Mouse (Mus musculus): ENCODE data around the gene Ifitm10. TPM values are rescaled to one million over a fixed set of nuclear protein-coding genes. Genes with fewer than 3 reads are reported as not detected.
A peak's percentile ranks its signal among the peaks of the same experiment; 100 is the strongest.

The Ifitm10 gene
- total RNA-seq, 4 experiments from 2014 or later = 33.3 to 40.3 (median 35.8) TPM

DNA sequence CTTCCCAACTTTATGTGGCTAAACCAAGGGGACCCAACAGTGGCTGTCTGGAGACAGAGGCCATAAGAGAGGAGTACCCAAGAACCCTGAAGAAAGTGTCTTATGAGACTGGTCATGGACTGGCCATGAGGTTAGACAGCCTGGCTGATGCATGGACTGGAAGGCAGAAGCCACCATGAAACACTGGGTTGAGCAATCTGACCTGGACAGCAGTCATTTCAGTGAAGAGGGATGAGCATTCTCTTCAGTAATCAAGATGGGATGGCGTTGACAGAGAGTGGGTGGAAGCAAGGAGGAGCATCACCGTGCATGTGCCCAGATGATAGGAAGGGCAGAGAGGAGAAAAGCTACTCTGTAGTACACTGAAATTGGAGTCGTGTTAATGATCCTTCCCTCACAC lies 17.6 kb upstream of the Ifitm10 start:
- no peak for DNase-seq (ENCODE audit: low spot score in 2 of 2)

DNA sequence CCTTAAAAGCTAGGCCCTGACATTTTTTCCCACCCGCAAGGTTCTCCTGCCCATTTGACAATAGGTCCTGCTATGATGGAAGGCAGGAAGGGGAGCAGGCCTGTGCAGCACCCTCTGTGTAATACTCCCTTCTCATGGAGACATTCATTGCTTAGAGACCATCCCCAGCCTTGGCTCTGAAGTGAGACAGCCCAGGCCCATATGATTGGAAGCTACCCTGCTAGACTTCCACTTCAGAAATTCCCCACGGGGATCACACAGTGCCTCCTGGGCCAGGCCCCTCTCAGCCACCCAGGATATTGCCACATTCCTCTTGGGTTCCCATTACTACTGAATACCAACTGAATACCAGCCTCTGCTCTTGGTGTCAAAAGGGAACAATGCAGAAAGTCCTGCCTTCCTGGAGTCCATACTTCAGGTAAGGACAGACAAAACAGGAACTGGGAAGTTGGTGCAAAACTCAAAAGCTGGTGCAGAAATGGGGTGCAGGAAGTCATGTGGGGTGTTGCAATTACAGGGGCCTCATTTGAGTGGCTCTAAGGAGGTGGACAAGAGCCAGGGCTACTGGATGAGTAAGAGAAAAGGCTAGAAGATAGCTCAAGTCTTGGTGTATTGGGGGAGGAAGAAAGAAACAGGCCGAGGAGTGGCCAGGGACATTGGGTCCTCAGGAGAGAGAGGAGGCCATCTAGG lies 16.6 kb upstream of the Ifitm10 start:
- DNase-seq (ENCODE audit: low spot score in 2 of 2) = no peak

DNA sequence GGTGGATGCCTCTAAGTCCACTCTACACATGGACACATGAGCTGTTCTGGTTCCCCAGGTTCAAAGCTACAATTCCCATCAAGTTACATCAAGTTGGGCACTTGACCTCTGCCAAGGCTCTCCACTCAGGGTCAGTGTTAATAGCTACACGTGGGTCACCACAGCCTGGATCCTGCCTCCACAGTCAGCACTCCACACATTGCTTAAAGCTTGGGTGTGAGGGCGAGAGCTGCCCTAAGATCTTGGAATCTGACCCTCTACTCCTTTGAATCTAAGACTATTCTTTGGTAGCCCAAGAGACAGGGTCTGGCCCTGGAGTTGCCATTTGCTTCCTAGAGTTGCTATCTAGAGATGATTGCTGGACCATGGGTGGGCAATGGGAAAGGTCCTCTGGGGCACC lies 15.2 kb upstream of the Ifitm10 start:
- DNase-seq (ENCODE audit: low spot score in 2 of 2) = no peak

DNA sequence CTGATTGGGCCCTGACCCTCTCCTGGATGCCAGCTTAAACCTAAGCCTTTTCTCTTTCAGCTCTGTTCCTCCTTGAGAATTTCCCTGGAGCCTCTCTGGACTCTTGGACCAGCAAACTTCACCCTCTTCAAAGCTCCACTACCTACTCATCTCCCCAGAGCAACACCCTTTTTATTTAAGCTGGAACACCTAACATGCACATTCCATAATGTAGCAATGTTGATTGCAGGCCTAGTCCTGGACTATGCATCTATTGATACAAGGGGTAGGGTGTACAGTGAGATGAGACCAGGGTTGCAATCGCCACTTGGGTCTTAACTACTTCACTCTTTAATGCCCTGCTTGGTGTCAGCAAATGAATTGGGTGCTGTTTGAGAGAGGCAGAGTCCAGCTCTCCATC lies 14.6 kb upstream of the Ifitm10 start:
- DNase-seq (ENCODE audit: low spot score in 2 of 2) = no peak

DNA sequence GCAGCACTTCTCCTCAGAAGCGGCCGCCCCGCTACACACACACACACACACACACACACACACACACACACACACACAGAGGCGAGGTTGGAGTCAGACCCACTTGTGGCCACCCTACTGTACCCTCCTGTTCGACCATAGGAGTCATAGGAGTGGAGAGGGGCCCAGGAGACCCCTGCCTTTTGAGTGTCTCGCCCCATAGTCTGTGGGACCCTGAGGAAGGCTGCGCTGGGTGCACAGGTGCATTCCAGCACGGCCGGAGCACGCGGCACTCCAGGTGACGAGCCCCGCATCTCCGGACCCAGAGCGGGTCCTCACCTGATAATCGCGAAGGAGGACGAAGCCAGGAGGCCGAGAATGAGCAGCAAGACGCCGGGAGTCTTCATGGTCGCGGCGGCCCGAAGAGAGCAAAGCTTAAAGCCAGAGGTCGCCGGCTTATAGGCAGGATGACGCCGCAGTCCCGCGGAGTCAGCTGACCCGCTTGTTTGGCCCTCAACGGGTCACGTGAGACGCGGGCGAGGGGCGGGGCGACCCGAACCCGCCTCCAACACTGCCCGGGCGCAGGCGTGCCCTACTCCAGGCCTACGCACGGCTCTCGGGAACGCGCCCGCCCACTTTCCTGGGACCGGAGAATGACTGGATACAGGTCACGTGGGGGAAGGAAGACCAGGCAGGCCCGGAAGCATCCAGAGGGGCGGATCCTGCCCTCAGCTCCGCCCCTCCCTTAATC lies 14.0 kb upstream of the Ifitm10 start, which contains the start of gene Ctsd:
Ctsd (minus strand) TSS at position 620 of the 730 bp plus-strand sequence.
- peak; percentile 96 to 97 for DNase-seq (ENCODE audit: low spot score in 2 of 2)

DNA sequence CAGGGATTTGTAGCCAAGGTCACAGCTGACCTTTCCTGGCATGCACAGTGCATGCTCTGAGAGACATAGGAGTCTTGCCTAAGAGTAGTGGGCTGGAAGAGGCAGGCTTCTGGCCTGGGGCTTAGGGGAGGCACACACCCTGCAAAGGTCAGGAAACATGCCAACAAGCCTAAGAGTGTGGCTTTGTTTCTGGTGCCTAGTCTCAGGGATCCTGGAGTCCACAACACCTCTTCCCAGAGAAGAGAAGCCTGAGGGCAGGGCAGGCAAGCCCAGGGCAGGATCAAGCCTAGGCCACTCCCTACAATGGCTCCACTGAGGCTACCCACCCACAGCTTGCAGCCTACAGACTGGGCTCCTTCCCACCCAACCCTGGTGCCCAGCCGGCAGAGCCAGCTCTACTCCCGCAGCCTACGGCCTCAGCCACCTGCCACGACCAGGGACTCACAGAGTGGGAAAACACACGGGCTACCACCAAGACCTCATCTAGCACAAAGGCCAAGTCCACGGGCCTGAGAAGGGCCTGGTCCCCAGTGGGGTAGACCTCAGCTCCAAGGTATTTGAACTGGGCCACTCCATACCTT lies 13.2 kb upstream of the Ifitm10 start:
- no peak for DNase-seq (ENCODE audit: low spot score in 2 of 2)

DNA sequence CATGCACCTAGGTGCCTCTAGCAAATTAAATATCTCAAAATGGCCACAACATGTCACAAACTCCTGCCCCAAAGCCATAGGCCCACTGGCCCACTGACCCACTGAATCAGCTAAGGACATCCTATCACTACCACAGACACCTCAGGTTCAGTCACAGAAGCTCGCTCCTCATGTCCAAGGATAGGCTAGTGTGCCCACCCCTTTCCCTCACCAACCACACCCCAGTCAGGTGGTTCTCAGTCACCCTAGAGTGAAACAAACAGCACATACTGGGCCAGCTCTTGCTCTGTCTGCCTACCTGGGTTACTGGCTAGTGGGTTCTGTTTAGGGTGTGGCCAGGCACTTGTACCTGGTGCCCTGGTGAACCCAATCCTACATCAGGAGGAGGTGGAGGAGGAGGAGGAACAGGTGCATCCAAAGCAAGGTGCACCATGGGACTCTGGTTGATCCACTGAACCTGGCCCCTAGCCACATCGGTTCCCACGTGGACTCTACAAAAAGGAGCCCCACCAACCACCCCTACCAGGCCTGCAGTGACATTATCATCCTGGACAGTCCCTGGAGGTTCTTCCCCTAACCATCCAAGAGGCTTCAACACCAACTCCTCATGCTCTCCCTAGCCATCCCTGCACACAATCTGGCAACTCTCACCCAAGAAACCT lies 12.3 kb upstream of the Ifitm10 start:
- DNase-seq (ENCODE audit: low spot score in 2 of 2) = no peak

DNA sequence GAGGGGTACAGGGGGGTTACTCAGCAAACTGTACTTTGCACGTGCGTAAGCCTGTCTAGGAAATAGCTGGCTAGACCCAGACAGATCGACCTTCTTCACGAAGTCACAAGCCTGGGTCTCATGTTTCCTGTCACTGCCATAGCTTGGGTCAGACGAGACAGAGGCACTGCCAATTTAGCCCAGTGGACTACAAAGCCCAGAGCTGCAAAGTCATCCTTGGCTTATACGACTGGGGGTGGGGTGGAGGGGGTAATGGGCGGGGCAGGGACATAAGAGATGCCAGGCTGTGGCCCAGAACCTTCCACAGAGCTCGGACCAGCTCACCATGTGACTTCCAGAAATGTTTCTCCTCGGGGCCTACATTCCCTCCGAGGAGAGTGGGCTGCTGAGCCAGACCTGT lies 10.8 kb upstream of the Ifitm10 start:
- DNase-seq (ENCODE audit: low spot score in 2 of 2) = no peak

DNA sequence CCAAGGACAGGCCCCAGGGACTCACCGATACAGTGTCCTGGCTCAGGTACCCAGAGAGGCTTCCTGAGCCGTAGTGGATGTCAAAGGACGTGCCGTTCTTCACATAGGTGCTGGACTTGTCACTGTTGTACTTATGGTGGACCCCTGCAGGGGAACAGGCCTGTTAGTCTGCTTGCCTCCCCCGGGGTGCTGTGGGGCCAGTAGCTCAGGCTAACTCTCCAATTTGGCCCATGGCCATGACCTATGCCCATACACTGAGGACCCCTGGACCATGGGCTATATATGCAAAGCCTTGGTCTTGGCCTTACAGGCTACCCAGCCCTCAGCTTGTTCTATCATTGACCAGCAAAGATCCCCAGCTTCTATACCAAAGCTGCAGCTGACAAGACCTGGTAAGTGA lies 9.0 kb upstream of the Ifitm10 start, which contains the start of gene Gm49369:
Gm49369 (minus strand) TSS at position 101 of the 400 bp plus-strand sequence.
- no peak for DNase-seq (ENCODE audit: low spot score in 2 of 2)

DNA sequence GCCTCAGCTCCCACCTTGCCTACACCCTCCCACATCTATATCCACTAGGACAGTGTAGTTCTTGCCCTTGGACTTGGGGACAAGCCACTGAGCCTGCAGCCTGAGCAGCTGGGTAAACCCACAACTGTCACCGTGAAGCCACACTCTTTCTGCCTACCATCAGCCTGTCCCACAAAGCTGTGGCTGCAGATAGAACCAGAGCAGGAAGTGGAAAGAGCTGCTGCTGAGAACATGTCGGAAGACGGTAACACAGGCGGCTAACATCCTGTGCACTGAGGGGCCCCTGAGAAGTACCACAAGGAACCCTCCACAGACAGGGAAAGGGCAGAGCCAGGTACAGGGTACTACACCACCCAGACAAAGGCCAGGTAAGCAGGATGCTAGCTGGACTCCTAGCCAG lies 7.6 kb upstream of the Ifitm10 start:
- no peak for DNase-seq (ENCODE audit: low spot score in 2 of 2)

DNA sequence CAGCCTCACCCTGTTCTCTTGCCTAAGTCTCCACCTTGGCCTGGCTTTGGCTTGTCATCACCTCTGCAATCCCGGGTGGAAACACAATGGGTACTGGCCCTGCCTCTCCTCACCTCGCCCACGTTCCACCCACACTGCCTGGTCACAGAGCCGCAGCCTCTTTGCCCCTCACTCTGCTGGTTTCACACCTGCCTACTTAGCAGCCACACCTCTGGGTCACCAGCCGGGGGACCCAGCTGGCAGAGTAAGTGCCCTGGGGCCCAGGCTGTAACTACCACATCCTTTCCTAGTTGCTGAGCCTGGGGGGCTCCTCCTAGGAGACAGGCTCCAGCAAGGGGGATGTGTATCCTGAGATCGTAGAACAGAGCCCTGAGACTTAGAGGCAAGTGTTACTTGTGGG lies 5.6 kb upstream of the Ifitm10 start:
- no peak for DNase-seq (ENCODE audit: low spot score in 2 of 2)

DNA sequence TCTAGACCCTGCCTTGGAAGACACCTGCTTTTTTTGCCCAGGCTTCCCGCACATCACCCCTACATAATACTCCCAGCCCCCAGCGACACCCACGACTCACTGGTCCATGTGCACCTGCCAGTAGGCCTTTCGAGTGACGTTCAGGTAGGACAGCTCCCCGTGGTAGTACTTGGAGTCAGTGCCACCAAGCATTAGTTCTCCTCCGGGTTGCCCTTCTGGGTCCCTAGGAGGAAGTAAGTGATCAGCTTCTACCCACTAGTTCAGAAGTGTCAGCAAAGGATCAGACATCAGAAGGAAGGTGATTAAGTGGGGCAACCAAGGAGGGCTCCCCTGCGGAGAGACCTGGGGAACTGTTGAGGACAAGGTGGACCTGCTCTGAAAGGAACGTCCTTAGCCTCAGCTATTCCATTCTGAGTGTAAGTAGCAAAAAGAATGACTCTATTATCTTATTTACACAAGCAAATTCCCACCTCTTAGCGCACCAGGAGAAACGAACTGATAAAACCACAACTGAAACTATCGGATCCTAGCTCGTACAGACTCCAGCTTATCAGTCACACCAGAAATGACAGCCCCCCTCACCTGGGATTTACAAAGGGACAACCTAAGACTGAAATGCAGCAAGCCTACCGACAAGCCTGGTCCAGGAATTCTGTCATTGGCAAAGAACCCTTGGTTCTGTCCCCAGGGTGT lies 3.8 kb upstream of the Ifitm10 start:
- DNase-seq (ENCODE audit: low spot score in 2 of 2) = no peak

DNA sequence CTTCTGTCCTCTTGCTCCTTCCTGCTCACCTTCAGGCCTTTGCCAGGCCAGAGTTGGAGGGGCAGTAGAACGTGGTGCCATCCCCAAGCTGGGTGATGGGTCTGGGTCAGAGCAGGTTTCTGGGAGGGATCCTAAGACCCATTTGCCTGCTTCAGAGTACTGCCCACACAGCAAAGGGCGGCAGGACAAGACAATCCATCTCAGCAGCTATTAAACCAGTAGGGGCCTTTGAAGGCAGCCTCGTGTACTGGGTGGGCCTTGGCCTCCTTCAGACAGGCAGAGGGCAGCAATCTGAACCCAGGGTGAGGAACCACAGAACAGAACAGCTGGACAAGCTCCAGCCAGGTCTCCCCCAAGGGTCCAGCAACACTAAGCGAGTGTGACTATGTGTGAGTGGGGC lies 2.5 kb upstream of the Ifitm10 start:
- DNase-seq (ENCODE audit: low spot score in 2 of 2) = no peak

DNA sequence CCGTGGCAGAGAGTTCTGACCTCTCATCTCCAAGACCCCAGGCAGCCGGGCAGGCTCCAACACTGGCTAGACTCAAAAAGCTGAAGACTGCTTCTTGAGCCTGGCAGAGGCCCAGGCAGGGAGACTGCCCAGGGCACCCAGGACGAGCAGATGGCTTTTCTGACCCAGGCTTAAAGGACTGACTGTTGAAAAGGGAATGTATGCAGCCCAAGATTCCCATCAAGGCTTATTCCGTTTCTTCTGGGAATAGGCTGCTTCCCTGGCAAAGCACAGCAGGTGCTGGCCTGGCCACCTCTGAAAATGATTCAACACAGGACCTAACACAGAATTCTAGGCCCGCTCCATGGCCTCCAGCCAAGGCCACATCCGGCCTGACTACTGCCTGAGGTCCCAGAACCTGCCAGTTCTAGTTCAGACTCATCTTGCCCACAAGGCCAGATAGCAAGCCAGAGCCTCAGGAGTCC lies 1.7 kb upstream of the Ifitm10 start:
- no peak for DNase-seq (ENCODE audit: low spot score in 2 of 2)

DNA sequence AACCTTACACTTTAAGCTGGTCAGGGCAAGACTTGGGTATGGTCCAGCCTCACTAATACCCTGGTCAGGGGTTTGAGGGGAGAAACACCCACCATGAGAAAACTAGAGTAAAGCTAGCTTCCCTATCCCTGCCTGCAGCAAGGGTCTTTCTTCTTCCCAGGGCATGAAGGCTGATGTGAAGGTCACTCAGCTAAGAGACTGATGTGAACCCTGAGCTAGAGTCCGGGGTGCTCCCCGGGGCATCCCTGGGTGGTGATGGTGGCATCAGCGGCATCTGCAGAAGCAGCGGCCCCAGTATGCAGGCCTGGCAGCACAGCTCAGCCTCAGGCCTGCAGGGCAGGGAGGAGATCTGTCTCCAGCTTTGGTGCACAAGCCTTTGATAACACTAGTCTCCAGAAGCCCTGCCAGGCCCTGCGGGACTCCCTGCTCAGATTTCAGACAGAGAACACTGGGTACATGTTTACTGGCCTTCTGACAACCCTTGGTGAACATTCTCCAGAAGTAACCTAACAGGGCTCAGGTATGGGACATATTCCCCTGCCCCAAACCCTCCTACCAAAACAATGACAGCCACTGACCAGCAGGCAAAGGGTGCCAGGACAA lies 961 bp upstream of the Ifitm10 start:
- DNase-seq (ENCODE audit: low spot score in 2 of 2) = no peak

DNA sequence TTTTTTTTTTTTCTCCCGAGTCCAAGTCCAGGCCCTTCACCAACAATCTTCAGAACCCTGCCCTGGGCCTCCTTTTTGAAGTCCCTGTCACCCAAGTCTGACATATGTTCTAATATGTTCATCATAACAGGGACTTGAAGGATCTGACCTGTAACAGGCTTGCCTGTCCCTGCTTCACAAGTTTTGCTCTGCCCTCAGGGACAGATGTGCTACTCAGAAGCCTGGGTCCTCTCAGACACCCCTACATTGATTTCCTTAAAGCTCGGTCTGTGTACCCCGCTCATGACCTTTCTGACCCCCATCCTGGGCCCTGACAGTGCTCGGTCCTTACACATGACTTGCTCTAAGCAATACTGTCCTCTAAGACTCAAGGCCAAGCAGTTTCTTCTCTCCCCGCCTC lies 514 bp downstream of the Ifitm10 start:
- DNase-seq (ENCODE audit: low spot score in 2 of 2) = no peak

DNA sequence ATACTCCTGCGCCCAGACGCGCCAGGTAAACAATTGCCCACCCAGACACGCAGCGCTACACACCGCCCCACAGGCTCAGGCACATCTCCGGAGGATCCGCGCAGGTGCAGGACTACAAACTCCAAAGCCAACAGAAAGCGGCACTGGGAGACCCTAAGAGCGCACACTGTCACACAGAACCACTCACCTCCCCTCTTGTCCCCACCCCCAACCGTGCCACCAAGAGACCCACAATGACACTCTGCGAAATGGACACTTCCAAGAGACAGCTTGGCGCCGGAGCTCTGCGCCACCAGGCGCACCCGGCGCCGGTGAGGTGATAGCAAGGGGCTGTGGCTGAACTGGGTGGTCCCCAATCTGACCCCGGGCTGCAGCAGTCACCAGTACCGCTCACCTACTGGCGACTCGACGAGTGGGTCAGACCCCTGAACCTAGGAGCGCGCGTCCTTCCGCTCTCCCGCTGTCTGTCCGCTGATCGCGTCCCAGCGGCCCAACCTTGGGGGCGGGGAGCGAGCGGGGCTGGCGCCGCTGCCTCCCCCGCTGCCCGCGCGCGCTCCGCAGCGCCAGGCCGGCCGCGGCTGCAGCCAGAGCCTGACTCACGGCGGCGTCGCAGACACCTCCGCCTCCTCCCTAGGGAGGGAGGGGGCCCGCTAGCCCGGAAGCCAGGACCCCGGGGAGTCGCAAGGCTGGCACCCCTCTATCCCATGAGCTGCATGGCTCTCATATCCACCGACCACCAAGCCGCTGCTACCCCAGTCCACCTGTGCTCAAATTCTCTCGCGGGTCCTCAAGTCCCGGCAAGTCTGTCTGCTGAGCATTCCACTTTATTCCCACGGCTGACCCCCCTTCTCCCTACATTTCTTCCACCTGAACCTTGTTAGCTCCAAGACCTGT lies 1.5 kb downstream of the Ifitm10 start:
- no peak for DNase-seq (ENCODE audit: low spot score in 2 of 2)

DNA sequence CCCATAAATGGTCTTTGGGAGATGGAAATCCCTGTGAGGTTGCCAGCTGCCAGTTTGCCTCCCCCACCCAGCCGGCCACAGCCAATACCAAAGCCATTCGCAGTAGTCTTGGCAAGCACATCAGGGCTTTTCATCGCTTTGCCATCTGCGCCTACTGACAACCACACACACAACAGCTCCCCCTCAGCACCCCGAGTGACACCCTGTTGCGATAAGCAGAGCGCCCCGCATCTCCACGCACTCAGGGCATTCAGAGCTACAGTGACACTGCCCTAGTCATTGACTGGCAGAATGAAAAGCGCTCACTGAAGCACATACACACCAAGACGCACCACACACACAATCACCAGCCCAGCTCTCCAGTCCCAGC lies 2.2 kb downstream of the Ifitm10 start:
- DNase-seq (ENCODE audit: low spot score in 2 of 2) = peak; percentile 79 to 82

DNA sequence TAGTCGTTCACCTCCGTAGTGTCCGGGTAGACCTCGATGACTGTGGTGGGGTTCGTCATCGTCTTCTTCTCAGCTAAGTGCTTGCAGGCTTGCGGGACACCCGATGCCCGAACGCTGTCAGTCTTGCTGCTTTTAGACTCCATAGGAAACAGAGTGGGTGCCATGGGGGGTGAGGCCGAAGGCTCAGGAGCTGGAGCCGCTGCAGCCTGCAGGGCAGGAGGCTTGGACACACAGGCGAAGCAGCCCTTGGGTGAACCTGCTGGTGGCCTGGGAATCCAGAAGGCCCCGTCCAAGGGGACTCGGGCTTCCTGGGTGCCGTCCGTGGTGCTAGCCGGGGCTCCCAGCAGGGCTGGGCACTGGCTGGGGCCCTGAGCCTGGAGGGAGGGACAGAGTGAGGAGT lies 2.6 kb downstream of the Ifitm10 start:
- no peak for DNase-seq (ENCODE audit: low spot score in 2 of 2)

DNA sequence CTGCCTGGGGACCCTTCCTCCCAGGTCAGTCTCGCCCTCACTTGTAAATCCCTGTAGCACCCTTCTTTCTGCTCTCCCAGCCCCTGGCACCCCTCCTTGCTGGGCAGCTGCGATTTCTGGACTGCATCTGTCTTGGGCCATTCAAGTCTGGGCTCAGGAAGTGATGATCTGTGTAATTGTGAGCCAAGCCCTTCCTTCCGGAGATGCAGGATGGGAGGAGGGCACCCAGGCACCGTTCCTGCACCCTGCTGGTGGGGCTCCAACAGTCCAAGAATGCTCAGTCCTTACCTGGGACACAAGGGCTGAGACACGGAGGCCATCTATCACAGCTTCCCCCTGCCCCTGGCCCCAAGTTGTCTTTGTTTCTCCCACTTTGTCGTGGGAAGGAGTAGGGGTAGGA lies 3.7 kb downstream of the Ifitm10 start:
- DNase-seq (ENCODE audit: low spot score in 2 of 2) = no peak

Data from layer of hippocampus, adult 8-10 months (tissue).